Comparison of ENCODE assay signal across 9 mouse cellular contexts in the genomic region with DNA sequence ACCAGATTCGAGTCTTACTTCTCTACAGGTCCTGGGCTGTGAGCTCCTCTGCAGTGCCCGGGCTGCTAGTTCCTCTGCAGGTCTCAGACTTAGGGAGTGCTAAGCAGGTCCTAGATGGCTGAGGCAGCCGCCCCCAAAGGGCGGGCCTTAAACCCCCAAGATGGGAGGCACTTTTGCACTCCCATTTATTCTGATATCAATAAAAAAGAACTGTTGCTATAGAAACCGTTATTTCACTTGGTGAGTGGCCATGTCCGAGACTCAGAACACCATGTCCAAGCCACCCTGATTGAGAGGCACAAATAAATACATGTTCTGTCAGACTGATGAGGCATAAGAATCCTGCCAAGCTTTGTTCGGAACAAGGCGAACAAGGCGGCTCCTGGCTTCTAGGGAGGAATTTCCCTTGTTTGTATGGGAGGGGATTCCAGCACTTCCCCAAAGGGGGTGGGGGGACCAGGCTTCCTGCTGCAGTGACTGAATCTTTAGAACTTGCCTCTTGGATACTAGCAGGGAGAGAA. TPM values are rescaled to one million over a fixed set of nuclear protein-coding genes. Genes with fewer than 3 reads are reported as not detected.
DNase-seq lines count a peak whose midpoint lies in the region; ATAC-seq and TF ChIP-seq lines count a peak whose summit lies in the region.
"Had no signal": no experiment of that assay in that cellular context is flagged by ENCODE, and none has a peak within 500 bp of the region (broad histone marks: within the 10 kb centered on the region; RNA-seq: fewer than 3 reads in every experiment).

No protein-coding gene starts in this region.

- ATAC-seq in forebrain, postnatal 0 days = peak; percentile 60

- peaks cover 13% of the 10 kb centered on the region; the same call in 1 of the 2 replicates for H3K4me1 ChIP-seq in kidney, adult 2 months (ENCODE audit: control insufficient read depth, insufficient read depth, low read length)
- H3K4me1 ChIP-seq in forebrain, postnatal 0 days (ENCODE audit: insufficient read depth) = no peaks in the 10 kb centered on the region

- 0 out of 2 replicates have a peak overlapping the region, but pooled peaks have one; percentile 6 for H3K9ac ChIP-seq in forebrain, postnatal 0 days

- H3K27ac ChIP-seq in kidney, adult 2 months (ENCODE audit: insufficient read depth, low read depth, low read length) = peak overlapping the region; percentile 39
- peak overlapping the region; percentile 45; the same call in 1 of the 2 replicates for H3K27ac ChIP-seq in forebrain, postnatal 0 days (ENCODE audit: low read depth, low read length)
- H3K27ac ChIP-seq: macrophage had no signal

- H3K9me3 ChIP-seq in forebrain, postnatal 0 days (ENCODE audit: low read length) = no peaks in the 10 kb centered on the region

- H3K4me2 ChIP-seq in forebrain, postnatal 0 days (ENCODE audit: low read depth) = peak overlapping the region; percentile 27

- H3K36me3 ChIP-seq in kidney, adult 2 months (ENCODE audit: control insufficient read depth, insufficient read depth, low read length) = no peaks in the 10 kb centered on the region
- H3K36me3 ChIP-seq in forebrain, postnatal 0 days (ENCODE audit: insufficient read depth) = no peaks in the 10 kb centered on the region

- WGBS in kidney, adult 2 months = 47% methylated on average over 9 of the region's 9 CpGs
- 13% methylated on average over 9 of the region's 9 CpGs for WGBS in forebrain, postnatal 0 days

- no peaks in the 10 kb centered on the region for H3K27me3 ChIP-seq in kidney, adult 2 months (replicated peaks; ENCODE audit: control insufficient read depth, insufficient read depth, low read length)
- H3K27me3 ChIP-seq in forebrain, postnatal 0 days (ENCODE audit: insufficient read depth, low read length) = no peaks in the 10 kb centered on the region

- no peak for TF ChIP-seq POLR2A in kidney, adult 2 months (IDR thresholded peaks at IDR 0.05; ENCODE audit: low read depth, low read length)

- TF ChIP-seq CTCF in kidney, adult 2 months (conservative IDR thresholded peaks at IDR 0.05; ENCODE audit: insufficient read depth, insufficient read length, low read depth, low read length) = no peak
- TF ChIP-seq CTCF in forebrain, postnatal 0 days (IDR thresholded peaks at IDR 0.05; ENCODE audit: low read depth) = no peak

- H3K4me3 ChIP-seq in kidney, adult 2 months (ENCODE audit: insufficient read depth, low read depth, low read length) = peak overlapping the region; percentile 30; the same call in 1 of the 2 replicates
- H3K4me3 ChIP-seq in forebrain, postnatal 0 days (ENCODE audit: low read depth, low read length) = no peak overlapping the region

- DNase-seq in kidney, adult 2 months = no peak
- DNase-seq in kidney, adult 9 months = no peak
- DNase-seq in forebrain, postnatal 0 days = no peak
- peak; percentile 42 for DNase-seq in heart, postnatal 4 days
- peak; percentile 56 for DNase-seq in lung, postnatal 14 days
- no peak for DNase-seq in adrenal gland, postnatal 36 days
- no peak for DNase-seq in embryo, embryonic 9.5 days (ENCODE audit: extremely low spot score)
- DNase-seq in thymus, postnatal 4 days = no peak

RNA-seq across cellular contexts. Expression of a gene that starts 8.1 kb away (rescaled TPM):
- 119 and 151 TPM in 2 replicates for polyA plus RNA-seq in kidney, adult 2 months (2012; rRNA removed)
- 15.5 and 23.5 TPM in 2 replicates for total RNA-seq in forebrain, postnatal 0 days (2014; rRNA removed)
- polyA plus RNA-seq in forebrain, postnatal 0 days (2015; fragmentation: Nextera tagmentation; extraction: Ambion mirVana) = 2.0 and 2.8 TPM in 2 replicates
- total RNA-seq in heart, postnatal 4 days (2021) = 1 to 10 TPM; 1.7 to 2.1 TPM
- total RNA-seq in adrenal gland, postnatal 36 days (2021) = 1 to 10 TPM; 2.1 to 6.1 TPM
- polyA plus RNA-seq: macrophage had no signal

RNA-seq across cellular contexts. Expression of a gene that starts 50.5 kb away (rescaled TPM):
- 190 and 252 TPM in 2 replicates for polyA plus RNA-seq in kidney, adult 2 months (2012; rRNA removed)
- total RNA-seq in forebrain, postnatal 0 days (2014; rRNA removed) = 0.14 TPM in 1 of 2 replicates, not detected in the other
- polyA plus RNA-seq in forebrain, postnatal 0 days (2015; fragmentation: Nextera tagmentation; extraction: Ambion mirVana) = 0.31 and 0.59 TPM in 2 replicates
- total RNA-seq in heart, postnatal 4 days (2021) = not detected
- total RNA-seq in adrenal gland, postnatal 36 days (2021) = under 1 TPM; 0.50 to 0.92 TPM
- polyA plus RNA-seq: macrophage had no signal

Comparison
In these comparisons a context has a peak if more than half of its experiments do, and no peak if none do; other contexts are left out.
1. DNase-seq: peak in heart, postnatal 4 days (single experiment) and lung, postnatal 14 days (single experiment); none in kidney, adult 2 months (single experiment), kidney, adult 9 months (single experiment), forebrain, postnatal 0 days (single experiment), adrenal gland, postnatal 36 days (0 of 2), embryo, embryonic 9.5 days (single experiment) and thymus, postnatal 4 days (single experiment).